ENCODE assay signal across 20 mouse cellular contexts in the genomic region with DNA sequence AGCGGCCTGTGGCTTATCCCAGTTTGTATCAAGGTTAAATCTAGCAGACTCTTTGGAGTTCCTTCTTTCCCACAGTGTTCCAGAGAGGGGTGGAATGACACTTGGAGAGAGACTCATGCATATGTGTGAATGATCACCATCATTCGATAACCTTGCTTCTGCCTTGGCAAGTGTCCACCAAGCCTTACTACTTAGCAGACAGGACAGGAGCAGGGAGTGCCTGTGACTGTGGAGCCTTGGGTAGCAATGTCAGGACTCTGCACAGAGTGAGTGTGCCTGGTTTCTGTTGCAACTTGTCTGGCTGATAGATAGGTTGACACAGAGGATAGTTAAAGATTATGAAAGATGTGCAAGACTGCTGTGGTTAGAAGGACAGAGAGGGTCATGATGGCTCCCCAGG.
"Had no signal": no experiment of that assay in that cellular context is flagged by ENCODE, and none has a peak within 500 bp of the region (broad histone marks: within the 10 kb centered on the region; RNA-seq: fewer than 3 reads in every experiment).

No protein-coding gene starts in this region.

- H3K4me2 ChIP-seq: limb, embryonic 13.5 days; liver, embryonic 12.5 days; liver, embryonic 15.5 days; lung, embryonic 15.5 days; midbrain, embryonic 13.5 days had no signal

- ATAC-seq: liver, embryonic 12.5 days; midbrain, embryonic 13.5 days; midbrain, embryonic 16.5 days had no signal

- H3K9me3 ChIP-seq: limb, embryonic 10.5 days; limb, embryonic 13.5 days; liver, embryonic 12.5 days; liver, embryonic 15.5 days; lung, embryonic 15.5 days; megakaryocyte, embryonic 14.5 days; midbrain, embryonic 10.5 days; midbrain, embryonic 13.5 days had no signal

- H3K4me1 ChIP-seq: limb, embryonic 10.5 days; limb, embryonic 13.5 days; lung, embryonic 15.5 days; midbrain, embryonic 10.5 days; midbrain, embryonic 13.5 days had no signal

- DNase-seq: kidney, adult 9 months; kidney, postnatal 14 days; kidney, postnatal 4 days; layer of hippocampus, postnatal 36 days; liver; lung, adult 18-20 months; lung, postnatal 10 days; lung, postnatal 36 days; thymus, adult 18-20 months; thymus, postnatal 36 days had no signal

- H3K4me3 ChIP-seq: limb, embryonic 10.5 days; limb, embryonic 13.5 days; liver, embryonic 12.5 days; liver, embryonic 15.5 days; lung, embryonic 15.5 days; megakaryocyte, embryonic 14.5 days; midbrain, embryonic 10.5 days; midbrain, embryonic 13.5 days; myocyte had no signal

- H3K27ac ChIP-seq: limb, embryonic 10.5 days; limb, embryonic 13.5 days; liver, embryonic 12.5 days; liver, embryonic 15.5 days; lung, embryonic 15.5 days; midbrain, embryonic 10.5 days; midbrain, embryonic 13.5 days had no signal

- H3K27me3 ChIP-seq: limb, embryonic 13.5 days; liver, embryonic 12.5 days; liver, embryonic 15.5 days; lung, embryonic 15.5 days; megakaryocyte, embryonic 14.5 days; midbrain, embryonic 13.5 days had no signal

- H3K9ac ChIP-seq: limb, embryonic 13.5 days; liver, embryonic 12.5 days; liver, embryonic 15.5 days; lung, embryonic 15.5 days; midbrain, embryonic 13.5 days had no signal
